Mouse (Mus musculus) cortical plate, adult 2 months (tissue): ENCODE results near the gene Kdm5b.

Experiments used
- CTCF ChIP-seq: fragments of 200-500 bp; IDR thresholded peaks from 2 replicates; pipeline ENCODE4 v1.5.1; 2011; ENCODE audit warnings: mild to moderate bottlenecking, control low read depth, low read length; ENCODE audit not compliant: insufficient read depth; ENCODE audit errors: extremely low read depth
- POLR2A ChIP-seq: fragments of 200-500 bp; IDR thresholded peaks from 2 replicates; pipeline ENCODE4 v1.6.1; 2011; ENCODE audit warnings: mild to moderate bottlenecking, low read length, control low read depth; ENCODE audit not compliant: insufficient read depth; ENCODE audit errors: extremely low read depth

GRCm38 (mm10) chr1:134530618-134531017, 29.4 kb upstream of the Kdm5b start:
- TF ChIP-seq CTCF (no peak), POLR2A (no peak)
